In the genomic region with DNA sequence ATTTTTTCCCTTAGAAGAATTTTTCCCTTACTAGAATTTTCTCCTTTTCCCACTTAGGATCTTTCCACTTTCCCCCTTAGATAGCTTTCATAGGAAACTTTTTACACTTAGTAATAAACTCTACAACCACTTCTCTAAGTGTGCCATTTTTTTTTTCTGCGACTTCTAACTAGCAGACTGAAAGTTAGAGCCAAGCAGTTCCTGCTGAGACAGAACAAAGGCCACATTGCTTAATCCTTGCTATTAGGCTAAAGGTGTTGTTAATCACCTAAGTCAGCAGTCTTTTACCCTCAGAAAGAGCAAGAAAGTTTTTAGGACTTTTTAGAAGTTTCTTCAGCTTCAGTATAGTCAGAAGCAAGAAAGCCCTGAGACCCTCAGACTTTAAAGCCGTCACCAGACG, we compare ENCODE assay signal across 22 mouse cellular contexts.
"Had no signal": no experiment of that assay in that cellular context is flagged by ENCODE, and none has a peak within 500 bp of the region (broad histone marks: within the 10 kb centered on the region; RNA-seq: fewer than 3 reads in every experiment).

No protein-coding gene starts in this region.

- H3K9me3 ChIP-seq: intestine, embryonic 15.5 days; limb, embryonic 15.5 days; liver, embryonic 13.5 days; neural tube, embryonic 12.5 days; neural tube, embryonic 15.5 days had no signal

- DNase-seq: kidney, adult 18-20 months; layer of hippocampus, postnatal 36 days; left cerebral cortex, postnatal 4 days; liver, embryonic 13.5 days; lung, adult 2 months; lung, postnatal 14 days; lung, postnatal 4 days; midbrain, embryonic 14.5 days; right cerebral cortex, adult 18-20 months; right cerebral cortex, postnatal 14 days; right cerebral cortex, postnatal 4 days; thymus, adult 2 months; thymus, postnatal 14 days; thymus, postnatal 4 days had no signal

- H3K27ac ChIP-seq: intestine, embryonic 15.5 days; kidney, postnatal 0 days; layer of hippocampus, adult 2 months; limb, embryonic 15.5 days; liver, embryonic 13.5 days; neural tube, embryonic 12.5 days; neural tube, embryonic 15.5 days; stomach, postnatal 0 days had no signal

- H3K36me3 ChIP-seq: intestine, embryonic 15.5 days; limb, embryonic 15.5 days; liver, embryonic 13.5 days; neural tube, embryonic 12.5 days; neural tube, embryonic 15.5 days had no signal

- H3K4me3 ChIP-seq: intestine, embryonic 15.5 days; layer of hippocampus, adult 2 months; limb, embryonic 15.5 days; liver, embryonic 13.5 days; neural tube, embryonic 12.5 days; neural tube, embryonic 15.5 days had no signal

- H3K9ac ChIP-seq: intestine, embryonic 15.5 days; limb, embryonic 15.5 days; liver, embryonic 13.5 days; neural tube, embryonic 12.5 days; neural tube, embryonic 15.5 days had no signal

- H3K27me3 ChIP-seq: intestine, embryonic 15.5 days; limb, embryonic 15.5 days; liver, embryonic 13.5 days; neural tube, embryonic 12.5 days; neural tube, embryonic 15.5 days had no signal

- H3K4me1 ChIP-seq: intestine, embryonic 15.5 days; limb, embryonic 15.5 days; liver, embryonic 13.5 days; neural tube, embryonic 12.5 days; neural tube, embryonic 15.5 days had no signal

- H3K4me2 ChIP-seq: intestine, embryonic 15.5 days; limb, embryonic 15.5 days; liver, embryonic 13.5 days; midbrain, embryonic 11.5 days; neural tube, embryonic 12.5 days; neural tube, embryonic 15.5 days had no signal

- ATAC-seq: intestine, embryonic 15.5 days had no signal
